Mouse (Mus musculus): ENCODE data around the gene Ddah2.

- TF ChIP-seq POLR2A (IDR thresholded peaks at IDR 0.05; ENCODE audit: low read depth, low read length) (no peak), CTCF (IDR thresholded peaks at IDR 0.05; ENCODE audit: borderline replicate concordance, insufficient read depth, low read length) (no peak)
Measured at GRCm38 (mm10) chr17:35048932-35049440, 9.8 kb upstream of the Ddah2 start.

Data from embryonic fibroblast, embryonic 13.5 days (primary cell).